Mouse (Mus musculus) frontal cortex, postnatal 36 days (tissue): Measurements from ENCODE around the gene Camta1.
A peak's percentile ranks its signal among the peaks of the same experiment; 100 is the strongest.

Experiments used
- DNase-seq, 2 experiments: peaks; one replicate each; pipeline ENCODE4 v3.0.0; 2022; ENCODE audit warnings: low spot score in 2 of 2

The Camta1 gene

GRCm38 (mm10) chr4:151118883-151119282 lies 742.8 kb downstream of the Camta1 start:
- DNase-seq = no peak

GRCm38 (mm10) chr4:151114574-151114973 lies 747.1 kb downstream of the Camta1 start:
- peak in 1 of 2 experiments; percentile 59 for DNase-seq

GRCm38 (mm10) chr4:151111226-151111625 lies 750.5 kb downstream of the Camta1 start:
- DNase-seq = no peak

GRCm38 (mm10) chr4:151108834-151109241 lies 752.8 kb downstream of the Camta1 start:
- no peak for DNase-seq

DNA sequence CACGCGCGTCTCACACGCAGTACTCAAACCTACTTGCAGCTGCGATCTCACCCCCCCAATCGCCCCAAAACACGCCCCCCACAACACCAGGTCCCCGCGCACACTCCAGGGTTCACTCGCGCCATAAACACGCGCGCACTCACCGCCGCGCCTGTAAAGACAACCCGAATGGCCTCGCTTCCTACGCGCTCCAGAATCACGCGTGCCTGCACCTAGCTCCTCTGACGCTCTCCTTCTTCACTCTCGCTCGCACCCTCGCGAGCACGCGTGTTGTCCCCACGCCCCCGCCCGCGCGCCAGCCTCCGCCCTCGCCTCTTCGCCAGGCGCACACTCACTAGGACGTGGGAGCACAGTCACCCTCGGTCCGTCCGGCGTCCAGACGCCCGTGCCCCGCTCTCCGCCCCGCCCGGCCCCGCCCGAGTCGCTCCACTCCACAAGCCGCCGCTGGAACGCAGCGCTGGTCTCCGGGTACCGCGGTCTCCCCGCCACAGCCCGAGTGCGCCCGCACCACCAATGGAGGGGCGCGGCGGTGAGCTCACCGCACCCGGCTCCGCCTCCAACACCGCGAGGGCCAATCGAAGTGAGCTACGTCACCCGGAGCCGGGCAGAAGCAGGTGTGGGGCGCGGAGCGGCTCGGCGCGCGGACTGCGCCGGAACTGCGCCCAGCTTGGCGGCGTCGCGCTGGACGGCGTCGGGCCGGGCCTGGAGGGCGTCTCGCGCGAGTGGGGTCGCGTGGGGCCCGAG lies 753.5 kb downstream of the Camta1 start:
- peak; percentile 83 to 89 for DNase-seq

GRCm38 (mm10) chr4:151107131-151108001 lies 754.3 kb downstream of the Camta1 start:
- DNase-seq = peak in 1 of 2 experiments; percentile 67

DNA sequence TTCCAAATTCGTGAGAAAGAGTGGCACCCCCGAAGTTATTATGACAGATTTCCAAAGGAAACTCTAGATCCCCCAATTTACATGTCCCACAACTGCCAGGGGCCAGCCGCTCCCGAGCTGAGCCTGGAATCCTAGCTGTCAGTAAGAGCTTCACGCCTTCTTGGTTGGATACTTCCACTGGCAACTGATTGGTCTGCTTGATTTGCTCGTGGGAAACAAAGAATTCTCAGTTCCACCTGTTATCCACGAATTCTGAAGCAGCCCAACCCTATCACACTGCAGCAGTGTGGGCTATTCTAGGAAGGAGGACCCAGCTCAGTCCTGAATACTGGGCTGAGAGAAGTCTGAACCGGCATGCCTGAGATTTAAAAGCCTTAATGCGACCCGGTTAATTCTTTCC lies 755.2 kb downstream of the Camta1 start:
- no peak for DNase-seq

GRCm38 (mm10) chr4:151105886-151106285 lies 755.8 kb downstream of the Camta1 start:
- DNase-seq = no peak

- DNase-seq = no peak
These were observed 757.5 kb downstream of the Camta1 start for GRCm38 (mm10) chr4:151104147-151104546.

DNA sequence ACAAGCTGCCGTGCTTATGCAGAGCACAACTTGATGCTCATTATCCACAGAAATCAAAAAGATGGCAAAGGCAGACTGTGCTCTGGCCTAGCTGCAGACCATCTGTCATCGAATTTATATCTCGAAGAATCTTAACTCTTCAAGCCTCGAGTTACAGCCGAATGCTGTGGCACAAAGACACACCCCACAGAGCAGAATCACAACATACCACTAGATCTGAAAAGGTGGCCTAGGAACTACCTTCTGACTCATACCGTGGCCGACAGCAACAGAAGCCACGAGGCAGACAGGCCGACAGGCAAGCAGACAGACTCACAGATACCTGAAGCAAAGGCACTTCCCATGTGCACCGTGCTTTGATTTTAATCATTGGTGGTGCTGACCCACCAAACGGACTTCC lies 758.0 kb downstream of the Camta1 start:
- no peak for DNase-seq

DNA sequence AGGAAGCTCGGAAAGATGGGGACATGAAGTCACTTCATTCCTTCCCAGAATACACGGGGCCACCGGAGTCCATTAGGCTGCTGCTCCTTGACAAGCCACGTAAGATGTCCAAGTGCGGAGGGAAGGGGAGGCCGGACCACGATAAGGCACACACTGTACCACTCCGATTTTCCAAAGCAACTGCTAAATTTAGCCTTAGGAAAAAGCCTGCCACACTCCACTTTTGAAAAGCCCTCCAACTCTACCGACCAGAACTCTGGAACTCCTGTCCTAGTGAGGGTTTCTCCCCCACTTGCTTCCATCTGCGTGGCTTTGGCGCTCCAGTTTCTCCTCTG lies 764.6 kb downstream of the Camta1 start:
- no peak for DNase-seq

GRCm38 (mm10) chr4:151096334-151097103 lies 765.2 kb downstream of the Camta1 start:
- DNase-seq = no peak

GRCm38 (mm10) chr4:151095207-151095606 lies 766.5 kb downstream of the Camta1 start:
- DNase-seq = no peak

GRCm38 (mm10) chr4:151089270-151089669 lies 772.4 kb downstream of the Camta1 start, which contains the start of gene Gm13090:
TSS of gene Gm13090 (plus strand) at chr4:151089570.
- no peak for DNase-seq

DNA sequence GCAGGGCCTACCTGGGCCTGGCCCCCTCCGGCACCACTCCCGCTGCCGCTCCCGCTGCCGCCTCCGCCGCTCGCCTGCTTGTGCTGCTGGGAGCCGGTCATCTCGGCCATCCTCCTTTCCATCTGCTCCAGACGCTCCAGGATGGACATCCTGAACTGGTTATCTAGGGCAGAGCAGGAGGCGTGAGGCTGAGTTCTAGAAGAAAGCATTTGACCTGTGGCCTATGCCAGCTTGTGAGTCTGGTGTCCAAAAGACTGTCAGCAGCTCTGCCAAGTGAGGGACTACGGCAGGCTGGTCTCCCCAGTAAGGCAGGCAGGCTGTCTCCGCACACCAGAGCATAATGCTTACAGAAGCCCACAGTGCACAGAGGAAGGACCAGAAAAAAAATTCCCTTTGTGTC lies 772.9 kb downstream of the Camta1 start:
- DNase-seq = peak in 1 of 2 experiments; percentile 30

DNA sequence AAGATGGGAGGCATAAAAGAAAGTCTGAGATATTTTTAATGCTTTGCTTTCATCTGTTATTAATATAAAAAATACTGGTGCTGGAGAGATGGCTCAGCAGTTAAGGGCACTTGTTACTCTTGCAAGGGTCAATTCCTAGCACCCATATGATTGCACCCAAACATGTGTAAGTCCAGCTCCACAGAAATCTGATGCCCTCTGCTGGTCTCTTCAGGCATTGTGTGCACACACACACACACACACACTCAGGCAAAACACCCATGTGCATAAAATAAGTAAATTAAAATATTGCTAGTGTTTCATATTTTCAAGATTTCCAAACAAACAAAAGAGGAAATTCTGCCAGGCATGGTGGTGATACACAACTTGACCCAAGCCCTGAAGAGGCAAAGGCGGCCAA lies 774.3 kb downstream of the Camta1 start:
- no peak for DNase-seq

DNA sequence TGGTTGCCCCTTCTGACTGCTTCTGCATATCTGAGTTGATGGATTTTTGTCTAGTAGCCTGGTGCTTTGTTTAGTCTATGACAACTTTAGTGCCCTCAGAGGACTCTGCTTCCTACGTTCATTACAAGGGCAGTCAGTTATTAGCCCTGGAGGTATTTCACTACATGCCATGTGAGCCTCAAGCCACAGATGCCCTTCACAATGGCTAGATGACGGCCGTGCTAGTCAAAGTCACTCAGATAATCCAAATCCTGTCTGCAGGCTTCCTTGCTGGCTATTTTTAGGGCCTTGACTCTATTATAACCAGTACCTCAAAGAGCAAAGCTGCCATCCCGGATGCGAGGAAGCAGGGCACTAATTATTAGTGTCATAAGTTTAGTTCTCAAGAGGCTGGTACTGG lies 778.6 kb downstream of the Camta1 start:
- DNase-seq = no peak

DNA sequence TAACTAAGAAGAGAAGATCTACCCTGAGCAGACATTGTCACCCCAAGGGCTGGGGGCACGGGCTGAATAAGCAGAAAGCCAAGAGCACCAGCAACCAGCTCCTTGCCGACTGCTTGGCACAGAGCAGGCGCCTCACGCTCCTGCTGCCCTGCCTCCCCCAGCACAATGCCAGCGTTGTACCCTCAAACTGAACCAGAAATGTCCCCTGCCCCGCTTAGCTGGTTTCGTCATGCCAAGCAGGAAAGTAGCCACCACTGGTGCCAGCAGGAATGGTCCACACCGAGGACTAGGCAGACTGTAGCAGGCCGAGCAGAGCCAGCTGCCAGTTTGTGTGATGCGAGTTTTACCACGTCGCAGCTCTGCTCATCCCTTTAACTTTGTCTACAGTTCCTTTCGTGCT lies 779.7 kb downstream of the Camta1 start:
- DNase-seq = no peak

- DNase-seq = no peak
These were observed 780.3 kb downstream of the Camta1 start for GRCm38 (mm10) chr4:151081355-151081754.

- no peak for DNase-seq
These were observed 786.9 kb downstream of the Camta1 start for GRCm38 (mm10) chr4:151074817-151075216.

DNA sequence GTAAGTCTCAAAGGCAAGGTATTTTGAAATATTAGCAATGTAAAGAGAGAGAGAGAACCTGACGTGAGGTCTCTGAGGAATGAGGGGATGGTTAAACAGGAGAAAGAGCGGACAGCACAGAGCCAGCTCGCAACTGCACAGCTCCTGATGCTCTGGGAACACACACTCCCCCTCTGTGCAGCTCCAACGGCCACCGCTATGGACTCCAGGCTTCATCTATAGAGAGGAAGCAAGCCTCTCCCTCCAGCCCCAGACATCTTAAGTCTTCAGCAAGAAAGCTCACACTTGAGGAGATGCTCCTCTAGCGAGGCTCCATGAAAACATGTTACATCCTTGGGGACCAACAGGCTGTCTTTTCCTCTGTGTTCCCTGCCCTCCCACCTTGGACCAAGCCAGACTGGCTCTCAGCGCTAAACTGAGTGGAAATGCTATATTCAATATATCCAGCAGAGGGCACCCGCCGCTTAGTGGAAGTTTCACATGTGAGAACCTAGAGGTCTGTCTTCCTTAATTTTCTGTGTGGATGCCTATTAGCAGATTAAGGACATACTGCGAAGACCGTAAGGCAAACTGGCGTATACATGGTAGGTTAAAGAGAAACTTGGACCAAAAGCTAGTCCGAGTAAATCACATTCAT lies 788.5 kb downstream of the Camta1 start:
- DNase-seq = peak; percentile 78 to 88

GRCm38 (mm10) chr4:151070962-151071361 lies 790.7 kb downstream of the Camta1 start:
- no peak for DNase-seq
